Mouse (Mus musculus) naive thymus-derived CD4-positive, alpha-beta T cell, adult 2 months (primary cell): Measurements from ENCODE around the gene Ttll11.

Experiments
- DNase-seq: peaks from one replicate; pipeline ENCODE4 v3.0.0-alpha.2; 2011; ENCODE audit warnings: low read depth

Ttll11 gene

GRCm38 (mm10) chr2:35979644-35980021, at the start of gene Ttll11:
TSS of gene Ttll11 (minus strand) at chr2:35979913.
- peak; percentile 90 for DNase-seq

DNA sequence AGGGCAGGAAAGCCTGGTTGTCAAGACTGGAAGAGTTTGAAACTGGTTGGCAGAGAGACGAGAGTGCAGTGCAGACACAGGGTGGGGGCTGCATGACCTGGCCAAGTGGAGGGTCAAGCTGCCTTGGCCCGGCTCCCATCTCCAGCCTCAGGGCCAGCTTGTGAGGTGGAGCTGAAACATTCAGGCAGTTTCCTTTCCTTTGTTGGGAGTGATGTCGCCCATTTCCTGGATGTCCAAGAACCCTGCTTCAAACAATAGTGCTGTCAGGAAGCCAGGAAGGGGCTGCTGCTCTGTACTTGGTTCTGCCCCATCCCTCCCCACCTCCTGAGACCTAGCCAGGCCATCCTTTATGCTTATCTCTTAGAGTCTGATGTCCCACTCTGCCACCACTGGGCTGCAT, 43.6 kb upstream of the Ttll11 start:
- no peak for DNase-seq

DNA sequence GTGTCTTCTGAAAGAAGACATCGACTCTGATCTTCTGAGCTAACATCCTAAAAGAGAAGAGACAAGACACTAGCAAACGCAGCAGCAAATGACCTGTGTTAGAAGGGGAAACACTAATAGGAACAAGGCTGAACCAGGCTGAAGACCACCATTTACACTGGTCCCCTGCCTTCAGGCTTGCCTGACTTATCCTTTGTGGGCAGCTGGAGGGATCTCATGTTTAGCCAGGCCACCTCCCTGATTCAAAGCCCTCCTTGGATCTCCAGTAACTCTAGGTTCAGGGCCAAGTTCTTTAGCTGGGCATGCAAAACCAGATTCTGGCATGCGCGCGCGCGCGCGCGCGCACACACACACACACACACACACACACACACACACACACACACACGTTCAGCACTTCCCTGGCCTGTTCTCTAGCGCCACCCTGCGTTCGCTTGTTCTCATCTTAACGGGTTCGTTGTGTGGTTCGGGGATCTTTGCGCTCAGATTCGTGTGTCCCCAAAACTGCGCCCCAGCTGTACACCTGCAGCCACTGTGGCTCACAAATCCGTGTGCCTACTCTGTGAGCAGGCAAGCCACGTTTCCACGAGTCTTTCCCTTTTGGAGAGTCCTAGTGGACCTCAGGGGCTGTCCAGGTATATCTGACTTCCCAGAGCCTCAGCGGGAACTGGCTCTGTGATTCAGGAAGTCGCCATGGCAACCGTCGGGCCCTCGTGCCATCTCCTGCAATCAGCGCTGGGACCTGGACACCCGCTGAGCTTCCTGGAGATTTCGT, 41.9 kb upstream of the Ttll11 start:
- DNase-seq: peak; percentile 65

GRCm38 (mm10) chr2:36013010-36013409, 33.3 kb upstream of the Ttll11 start:
- no peak for DNase-seq

DNA sequence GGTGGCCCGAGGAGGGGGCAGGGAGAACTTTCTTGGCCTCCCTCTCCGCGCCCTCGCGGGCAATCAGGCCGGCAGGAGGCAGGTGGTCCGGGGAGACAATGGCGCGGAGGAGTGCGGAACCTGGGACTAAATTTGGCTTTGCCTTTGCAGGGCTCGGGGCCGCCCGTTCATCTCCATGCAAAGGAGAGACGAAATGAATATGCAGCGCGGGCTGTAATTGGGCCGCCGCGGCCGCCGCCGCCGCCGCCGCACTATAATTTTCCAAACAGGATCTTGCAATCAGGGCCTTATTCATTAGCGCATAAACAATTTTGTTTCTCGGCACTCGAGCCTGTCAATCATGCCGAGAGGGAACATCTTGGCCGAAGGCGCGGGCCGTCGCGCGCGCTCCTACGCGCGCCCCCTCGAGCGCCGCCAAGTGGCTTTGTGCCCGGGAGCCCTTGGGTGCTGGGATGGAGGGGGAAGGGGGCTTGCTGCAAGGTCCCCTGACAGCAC, 31.7 kb upstream of the Ttll11 start:
- DNase-seq: no peak

GRCm38 (mm10) chr2:36010579-36010978, 30.9 kb upstream of the Ttll11 start:
- no peak for DNase-seq

GRCm38 (mm10) chr2:36009386-36009785, 29.7 kb upstream of the Ttll11 start:
- peak; percentile 76 for DNase-seq

- DNase-seq: peak; percentile 65
Observed at GRCm38 (mm10) chr2:36008071-36008470, 28.4 kb upstream of the Ttll11 start.

- no peak for DNase-seq
Observed at GRCm38 (mm10) chr2:36002188-36002587, 22.5 kb upstream of the Ttll11 start.

DNA sequence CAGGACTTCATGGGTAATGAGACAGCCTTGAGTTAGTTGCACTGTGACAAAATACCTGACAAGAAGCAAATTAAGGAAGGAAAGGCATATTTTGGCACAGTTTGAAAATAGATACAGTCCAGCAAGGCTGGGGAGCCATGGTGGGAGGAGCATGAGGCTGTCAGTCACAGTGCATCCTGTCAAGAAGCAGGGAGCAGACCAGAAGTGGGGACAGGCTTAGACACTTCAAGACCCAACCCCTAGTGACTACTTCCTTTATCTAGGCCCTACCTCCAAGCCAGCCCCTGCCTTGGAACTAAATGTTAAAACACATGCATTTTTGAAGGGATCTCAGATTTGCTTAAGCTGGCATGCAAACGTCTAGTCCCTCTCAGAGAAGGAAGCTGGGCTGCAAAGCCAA, 20.7 kb upstream of the Ttll11 start:
- no peak for DNase-seq

GRCm38 (mm10) chr2:35999212-35999611, 19.5 kb upstream of the Ttll11 start:
- DNase-seq: no peak

DNA sequence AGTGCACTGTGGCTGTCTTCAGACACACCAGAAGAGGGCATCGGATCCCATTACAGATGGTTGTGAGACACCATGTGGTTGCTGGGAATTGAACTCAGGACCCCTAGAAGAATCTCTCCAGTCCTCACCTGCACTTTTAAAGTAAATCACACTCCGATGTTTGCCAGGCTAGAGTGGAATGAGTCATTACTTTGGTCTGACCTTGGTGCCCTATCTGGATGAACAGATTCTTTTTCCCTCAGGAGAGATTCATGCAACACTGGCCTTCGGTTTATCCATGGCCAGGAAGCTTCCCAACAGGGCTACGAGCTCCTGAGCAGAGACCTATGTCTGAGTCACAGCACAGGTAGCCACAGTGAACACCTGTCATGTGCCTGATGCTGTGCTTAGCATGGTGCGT, 18.7 kb upstream of the Ttll11 start:
- DNase-seq: no peak

DNA sequence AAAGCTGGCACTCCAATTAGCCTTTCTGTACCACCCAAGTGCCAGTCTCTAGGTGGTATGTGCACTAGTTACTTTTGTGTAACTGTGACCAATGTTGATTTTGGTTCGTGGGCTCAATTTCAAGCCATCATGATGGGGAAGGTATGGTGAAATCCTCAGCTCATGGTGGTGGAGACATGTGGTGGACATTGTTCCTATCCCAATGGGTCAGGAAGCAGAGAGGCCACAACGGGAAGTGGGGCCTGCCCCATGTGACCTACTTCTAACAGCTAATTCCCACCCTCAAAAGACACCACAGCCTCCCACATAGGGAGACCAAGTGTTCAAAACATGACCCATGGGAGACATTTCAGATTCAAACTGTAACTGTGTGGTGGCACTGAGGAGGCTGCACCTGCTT, 17.0 kb upstream of the Ttll11 start:
- no peak for DNase-seq

GRCm38 (mm10) chr2:35994303-35994702, 14.6 kb upstream of the Ttll11 start:
- no peak for DNase-seq

GRCm38 (mm10) chr2:35993481-35993880, 13.8 kb upstream of the Ttll11 start:
- no peak for DNase-seq

GRCm38 (mm10) chr2:35992259-35992658, 12.5 kb upstream of the Ttll11 start:
- no peak for DNase-seq

DNA sequence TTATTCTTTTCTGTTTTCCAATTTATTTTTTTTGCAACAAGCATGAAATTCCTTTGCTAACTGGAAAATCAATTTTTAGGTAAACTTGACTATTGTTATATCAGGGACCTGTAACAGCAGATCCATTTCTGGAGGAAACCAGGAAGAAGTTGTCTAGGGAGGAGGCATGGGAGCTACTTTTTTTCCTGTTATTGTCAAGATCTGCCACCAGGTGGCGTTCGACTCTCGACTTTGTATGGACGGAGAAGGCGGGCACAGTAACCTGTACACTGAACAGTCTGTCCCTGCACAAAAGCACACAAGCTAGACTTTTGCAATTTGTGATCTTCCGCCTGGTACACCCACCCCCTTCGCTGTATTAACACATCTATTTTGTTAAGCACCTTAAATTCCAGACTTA, 4.2 kb upstream of the Ttll11 start:
- peak; percentile 82 for DNase-seq

DNA sequence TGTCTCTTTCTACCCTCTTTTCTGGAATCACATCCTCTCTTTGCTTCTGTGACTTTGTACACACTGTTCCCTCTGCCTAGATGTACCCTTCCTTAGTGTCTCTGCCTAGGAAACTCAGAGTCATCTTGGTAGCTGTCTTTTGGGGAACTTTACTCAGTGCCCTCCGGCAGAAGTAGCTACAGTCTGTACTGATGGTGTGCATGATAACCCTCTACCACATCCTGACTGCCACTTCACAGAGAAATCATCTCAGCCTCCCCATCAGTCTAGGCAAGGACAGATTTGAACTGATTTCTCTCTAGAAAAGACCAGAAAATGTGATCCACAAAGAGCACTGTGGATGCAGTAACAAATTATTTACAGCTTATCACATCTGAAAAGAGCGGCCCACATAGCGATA, 2.2 kb upstream of the Ttll11 start:
- peak; percentile 66 for DNase-seq

GRCm38 (mm10) chr2:35978941-35979643, 621 bp downstream of the Ttll11 start:
- peak; percentile 56 for DNase-seq

- DNase-seq: peak; percentile 72
Observed at GRCm38 (mm10) chr2:35978276-35978933, 1.3 kb downstream of the Ttll11 start.

- DNase-seq: peak; percentile 39
Observed at GRCm38 (mm10) chr2:35977749-35978148, 2.0 kb downstream of the Ttll11 start.

- DNase-seq: no peak
Observed at GRCm38 (mm10) chr2:35972259-35973001, 7.3 kb downstream of the Ttll11 start.
